Comparison of ENCODE assay signal across 8 mouse cellular contexts in the genomic region with DNA sequence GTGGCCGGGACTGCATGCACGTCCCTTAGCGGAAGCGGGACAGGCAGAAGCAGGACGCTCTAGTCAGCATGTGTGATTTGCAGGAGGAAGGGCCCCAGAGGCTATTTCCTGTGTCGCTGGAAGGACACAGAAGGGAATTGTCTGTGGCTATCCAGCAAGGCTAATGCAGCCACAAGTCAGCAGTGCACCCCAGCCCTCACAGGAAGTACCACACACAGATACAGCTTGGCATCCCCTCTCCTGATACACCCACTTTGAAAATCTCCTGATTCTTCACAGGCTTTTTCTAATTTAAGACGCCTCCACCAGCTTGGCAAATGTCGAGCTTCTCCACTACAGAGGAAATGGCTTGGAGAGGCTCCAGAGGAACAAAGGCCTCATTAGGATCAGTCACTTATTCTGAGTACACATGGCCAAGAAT.
DNase-seq lines count a peak whose midpoint lies in the region; ATAC-seq lines count a peak whose summit lies in the region.

No protein-coding gene starts in this region.

- H3K4me1 ChIP-seq in embryonic facial prominence, embryonic 13.5 days, result peaks cover 35% of the 10 kb centered on the region
- H3K4me1 ChIP-seq in heart, embryonic 10.5 days, result peaks cover 26% of the 10 kb centered on the region

- H3K36me3 ChIP-seq in embryonic facial prominence, embryonic 13.5 days, result no peaks in the 10 kb centered on the region
- H3K36me3 ChIP-seq in heart, embryonic 10.5 days, result no peaks in the 10 kb centered on the region
- H3K36me3 ChIP-seq in macrophage (ENCODE audit: inconsistent target), result no peaks in the 10 kb centered on the region

- WGBS in embryonic facial prominence, embryonic 13.5 days, result 9% methylated on average over 8 of the region's 8 CpGs
- 31% methylated on average over 8 of the region's 8 CpGs for whole genome bisulfite sequencing in heart, embryonic 10.5 days
- WGBS in macrophage (ENCODE audit: missing documents), result 0% methylated on average over 8 of the region's 8 CpGs

- peak; percentile 36 for DNase-seq in gastrocnemius, adult 18-20 months (ENCODE audit: low spot score)
- DNase-seq in gastrocnemius, postnatal 10 days, result no peak
- no peak for DNase-seq in heart, embryonic 10.5 days (ENCODE audit: low spot score)
- peak; percentile 69 for DNase-seq in kidney, adult 18-20 months
- peak; percentile 54 to 85 for DNase-seq in left cerebral cortex, postnatal 25 days (ENCODE audit: low spot score in 2 of 2)
- peak; percentile 37 for DNase-seq in skeletal muscle tissue, adult 2 months (ENCODE audit: low read depth, low spot score)

- H3K9me3 ChIP-seq in embryonic facial prominence, embryonic 13.5 days, result no peaks in the 10 kb centered on the region
- H3K9me3 ChIP-seq in heart, embryonic 10.5 days, result no peaks in the 10 kb centered on the region

- no peaks in the 10 kb centered on the region for H3K79me2 ChIP-seq in macrophage (ENCODE audit: inconsistent target)

- no peak for ATAC-seq in embryonic facial prominence, embryonic 13.5 days (ENCODE audit: insufficient number of reproducible peaks, insufficient read depth, low FRiP score, low TSS enrichment, low read depth)

- peak overlapping the region; percentile 64; the same call in 1 of the 2 replicates for H3K27ac ChIP-seq in embryonic facial prominence, embryonic 13.5 days
- peak overlapping the region; percentile 81 for H3K27ac ChIP-seq in heart, embryonic 10.5 days
- peak overlapping the region; percentile 75 for H3K27ac ChIP-seq in macrophage

- H3K4me2 ChIP-seq in embryonic facial prominence, embryonic 13.5 days, result peak overlapping the region; percentile 22; the same call in 1 of the 2 replicates

- H3K4me3 ChIP-seq in embryonic facial prominence, embryonic 13.5 days, result no peak overlapping the region
- no peak overlapping the region for H3K4me3 ChIP-seq in heart, embryonic 10.5 days
- H3K4me3 ChIP-seq in macrophage (ENCODE audit: inconsistent target), result no peak overlapping the region

- intact Hi-C loops in left cerebral cortex, postnatal 25 days (cut with DNase I), result loop anchor here (1.0 to 10.0 kb wide), 4 partner anchors 102 to 263 kb away; partner anchors contain the start of gene Peli1

- H3K27me3 ChIP-seq in embryonic facial prominence, embryonic 13.5 days, result no peaks in the 10 kb centered on the region
- H3K27me3 ChIP-seq in heart, embryonic 10.5 days (ENCODE audit: insufficient read depth, poor library complexity, severe bottlenecking), result no peaks in the 10 kb centered on the region

- H3K9ac ChIP-seq in embryonic facial prominence, embryonic 13.5 days, result no peak overlapping the region

Comparison
In these comparisons a context has a peak if more than half of its experiments do, and no peak if none do; other contexts are left out.
1. DNase-seq: peak in gastrocnemius, adult 18-20 months (single experiment), kidney, adult 18-20 months (single experiment), left cerebral cortex, postnatal 25 days (2 of 2) and skeletal muscle tissue, adult 2 months (single experiment); none in gastrocnemius, postnatal 10 days (single experiment) and heart, embryonic 10.5 days (single experiment).
2. Peak in every context shown above with its lines, with median percentiles within 50 percentile points of each other: H3K27ac ChIP-seq.